Mouse (Mus musculus) midbrain, embryonic 15.5 days (tissue): ENCODE data around the gene S100a5. TPM values are rescaled to one million over a fixed set of nuclear protein-coding genes. Genes with fewer than 3 reads are reported as not detected.

Source experiments
- polyA plus RNA-seq: library from polyadenylated mRNA; unstranded; fragments of >200 nt; fragmentation: Nextera tagmentation; extraction: Ambion mirVana; gene quantifications from 2 replicates; pipeline ENCODE4 v1.2.1, GENCODE M21; 2015

The S100a5 gene
- polyA plus RNA-seq, 1 experiment from 2014 or later: not detected

Other genes starting within 250 kb of the S100a5 start
- 35.1 and 38.6 TPM in 2 replicates for gene Slc27a3, start 218.6 kb upstream of the S100a5 start, polyA plus RNA-seq
- 37.8 and 39.2 TPM in 2 replicates for gene Ints3, start 174.9 kb upstream of the S100a5 start, polyA plus RNA-seq
- 2.7 and 3.0 TPM in 2 replicates for gene Npr1, start 142.7 kb upstream of the S100a5 start, polyA plus RNA-seq
- 263 and 264 TPM in 2 replicates for gene Ilf2, start 132.4 kb upstream of the S100a5 start, polyA plus RNA-seq
- 83.4 and 89.2 TPM in 2 replicates for gene Snapin, start 117.5 kb upstream of the S100a5 start, polyA plus RNA-seq
- 184 and 185 TPM in 2 replicates for gene Chtop, start 99.0 kb upstream of the S100a5 start, polyA plus RNA-seq
- gene S100a1, start 94.1 kb upstream of the S100a5 start, polyA plus RNA-seq: 11.5 and 13.4 TPM in 2 replicates
- 7.0 and 7.4 TPM in 2 replicates for gene S100a13, start 94.1 kb upstream of the S100a5 start, polyA plus RNA-seq
- 0.40 TPM in 1 of 2 replicates, not detected in the other for gene S100a14, start 81.7 kb upstream of the S100a5 start, polyA plus RNA-seq
- gene S100a16, start 71.3 kb upstream of the S100a5 start, polyA plus RNA-seq: 32.3 and 35.2 TPM in 2 replicates
- gene S100a3, start 47.9 kb upstream of the S100a5 start, polyA plus RNA-seq: 0.19 TPM in 1 of 2 replicates, not detected in the other
- gene S100a2, start 18.3 kb upstream of the S100a5 start, polyA plus RNA-seq: not detected in 2 replicates
- gene Gm42674, start 6.6 kb upstream of the S100a5 start, polyA plus RNA-seq: not detected in 2 replicates
- 0.52 and 0.78 TPM in 2 replicates for gene S100a4, start 4.8 kb upstream of the S100a5 start, polyA plus RNA-seq
- gene S100a6, start 4.4 kb downstream of the S100a5 start, polyA plus RNA-seq: 18.4 and 25.6 TPM in 2 replicates
- not detected in 2 replicates for gene S100a7a, start 45.5 kb downstream of the S100a5 start, polyA plus RNA-seq
- 1.7 and 14.5 TPM in 2 replicates for gene S100a8, start 60.5 kb downstream of the S100a5 start, polyA plus RNA-seq
- 2.1 and 11.5 TPM in 2 replicates for gene S100a9, start 87.2 kb downstream of the S100a5 start, polyA plus RNA-seq
- not detected in 2 replicates for gene Pglyrp4, start 118.4 kb downstream of the S100a5 start, polyA plus RNA-seq
- not detected in 2 replicates for gene Gm5849, start 169.4 kb downstream of the S100a5 start, polyA plus RNA-seq